Mouse (Mus musculus): ENCODE measurements around the gene Cdkal1.

The Cdkal1 gene

DNA sequence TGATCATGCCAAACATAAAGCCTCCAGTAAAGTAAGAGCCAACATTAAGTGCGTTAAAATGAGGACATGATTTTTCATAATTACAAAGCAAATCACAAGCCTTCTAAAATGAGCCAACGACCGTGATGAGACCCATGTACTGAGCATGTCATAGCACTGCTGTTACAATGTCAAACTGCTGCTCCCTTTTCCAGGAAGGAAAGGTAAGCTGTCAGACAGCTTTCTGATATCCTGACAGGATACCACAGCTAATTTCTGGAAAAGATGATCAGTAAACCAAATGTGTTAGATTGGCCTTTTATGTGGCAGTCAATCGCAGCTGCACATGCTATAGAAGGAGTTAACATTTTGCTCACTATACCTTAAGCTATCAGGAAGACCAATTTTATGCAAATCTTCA lies 44.7 kb downstream of the Cdkal1 start:
- DNase-seq (ENCODE audit: low read depth, low spot score) = no peak

DNA sequence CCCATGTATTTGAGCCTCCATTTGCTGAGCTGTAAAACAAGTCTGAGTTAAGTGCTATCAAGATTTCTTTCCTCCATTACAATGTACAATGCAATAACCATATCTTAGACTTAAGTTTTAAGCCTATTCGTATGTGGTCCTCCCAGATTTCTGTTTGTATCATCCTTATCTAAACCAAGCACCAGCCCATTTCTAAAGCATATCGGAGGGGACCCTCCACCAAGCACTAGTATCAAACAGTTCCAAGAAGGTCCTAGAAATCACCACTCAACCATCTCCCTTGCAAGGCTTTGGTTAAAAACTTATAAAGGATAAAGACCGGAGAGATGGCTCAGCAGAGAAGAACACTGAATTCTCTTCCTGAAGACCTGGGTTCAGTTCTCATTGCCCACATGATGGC lies 47.1 kb downstream of the Cdkal1 start:
- DNase-seq (ENCODE audit: low read depth, low spot score) = no peak

- no peak for DNase-seq (ENCODE audit: low read depth, low spot score)
Observed at GRCm38 (mm10) chr13:29807930-29808329, 47.5 kb downstream of the Cdkal1 start.

GRCm38 (mm10) chr13:29806871-29807270 lies 48.6 kb downstream of the Cdkal1 start:
- no peak for DNase-seq (ENCODE audit: low read depth, low spot score)

GRCm38 (mm10) chr13:29805296-29805695 lies 50.2 kb downstream of the Cdkal1 start:
- DNase-seq (ENCODE audit: low read depth, low spot score) = no peak

- no peak for DNase-seq (ENCODE audit: low read depth, low spot score)
Observed at GRCm38 (mm10) chr13:29804034-29804433, 51.4 kb downstream of the Cdkal1 start.

GRCm38 (mm10) chr13:29802699-29803098 lies 52.8 kb downstream of the Cdkal1 start:
- DNase-seq (ENCODE audit: low read depth, low spot score) = no peak

DNA sequence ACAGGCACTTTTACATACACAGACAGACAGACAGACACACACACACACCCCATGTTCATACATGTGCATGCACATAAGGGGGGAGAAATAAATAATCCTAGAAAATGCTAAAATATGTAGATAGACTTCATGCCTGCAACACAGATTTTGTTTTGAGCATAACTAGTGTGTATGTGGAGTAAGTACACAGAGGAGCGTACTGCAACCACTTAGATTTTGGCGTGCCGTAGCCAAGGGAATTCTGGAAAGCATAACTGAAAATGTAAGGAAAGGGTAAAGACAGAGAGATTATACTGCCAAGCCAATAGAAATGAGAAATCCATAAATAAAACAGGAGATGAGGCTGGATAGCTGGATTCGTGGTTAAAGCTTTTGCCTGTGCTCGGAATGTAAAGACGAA lies 55.4 kb downstream of the Cdkal1 start:
- no peak for DNase-seq (ENCODE audit: low read depth, low spot score)

DNA sequence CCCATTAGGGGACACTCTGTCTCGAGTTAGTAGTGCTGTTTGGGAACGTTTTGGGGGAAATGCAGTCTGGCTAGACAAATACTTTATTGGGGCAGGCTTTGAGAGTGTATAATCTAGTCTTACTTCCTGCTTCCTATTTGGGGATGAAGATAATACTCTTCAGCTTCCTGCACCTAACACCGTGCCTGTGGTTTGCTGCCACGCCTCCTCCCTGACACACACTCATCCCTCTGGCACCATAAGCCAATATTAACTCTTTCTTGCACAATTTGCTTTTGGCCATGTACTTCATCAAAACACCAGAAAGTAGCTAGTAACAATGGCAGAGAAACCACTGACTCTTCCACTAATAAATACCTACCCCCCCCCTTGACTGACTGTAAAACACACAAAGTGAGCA lies 63.4 kb downstream of the Cdkal1 start:
- DNase-seq (ENCODE audit: low read depth, low spot score) = peak; percentile 7

DNA sequence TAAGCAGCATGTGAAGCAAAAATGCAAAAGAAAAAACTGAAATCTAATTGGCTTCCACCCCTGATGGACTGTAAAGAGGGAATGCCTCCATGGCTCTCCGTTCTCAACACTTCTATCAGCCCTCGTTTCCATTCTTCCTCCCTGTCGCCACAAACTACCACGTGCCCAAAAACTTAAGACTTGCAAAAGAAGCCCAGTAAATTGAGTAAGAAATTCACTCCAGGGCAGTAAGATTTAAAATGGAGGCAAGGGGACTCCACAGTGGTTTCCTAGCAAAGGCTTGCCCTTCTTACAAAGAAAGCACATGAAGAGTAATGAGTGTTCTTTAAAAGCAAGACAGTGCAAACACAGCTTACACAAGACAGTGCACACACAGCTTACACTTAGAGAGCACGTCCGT lies 64.0 kb downstream of the Cdkal1 start:
- no peak for DNase-seq (ENCODE audit: low read depth, low spot score)

- no peak for DNase-seq (ENCODE audit: low read depth, low spot score)
Observed at GRCm38 (mm10) chr13:29786984-29787383, 68.5 kb downstream of the Cdkal1 start.

DNA sequence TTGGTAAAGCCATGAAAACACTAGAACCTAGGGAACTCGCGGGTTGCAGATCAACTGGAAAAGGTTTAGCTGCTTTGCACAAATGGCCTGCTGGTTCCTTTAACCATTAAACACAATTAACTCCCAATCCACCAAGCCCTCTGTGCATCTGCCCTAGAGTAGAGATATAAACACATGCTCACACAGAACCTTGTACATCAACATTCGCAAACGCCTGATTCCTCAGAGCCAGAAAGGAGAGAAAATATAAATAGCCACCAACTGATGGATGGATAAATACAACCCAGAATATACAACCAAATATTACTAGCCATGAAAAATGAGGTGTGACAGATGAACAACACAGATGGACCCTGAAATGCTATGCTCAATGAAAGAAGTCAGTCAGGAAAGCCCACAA lies 70.6 kb downstream of the Cdkal1 start:
- DNase-seq (ENCODE audit: low read depth, low spot score) = no peak

- no peak for DNase-seq (ENCODE audit: low read depth, low spot score)
Observed at GRCm38 (mm10) chr13:29781332-29781731, 74.1 kb downstream of the Cdkal1 start.

DNA sequence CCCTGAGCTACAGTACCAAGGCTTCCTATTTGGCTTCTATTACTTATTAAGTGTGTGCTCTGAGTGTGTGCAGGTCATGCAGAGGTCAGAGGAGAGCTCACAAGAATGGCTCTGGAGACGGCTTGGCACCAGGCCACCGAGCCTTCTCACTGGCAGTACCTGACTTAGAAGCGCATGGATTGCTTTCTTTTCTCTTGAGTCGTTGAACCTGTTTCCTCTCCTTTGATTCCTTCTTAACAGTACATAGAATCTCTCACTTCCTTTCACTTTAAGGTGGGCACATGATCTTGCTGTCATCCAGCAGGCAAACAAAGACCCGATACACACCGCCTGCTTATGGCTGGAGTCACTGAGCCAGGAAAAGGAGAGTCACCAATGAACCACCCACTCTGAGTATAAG lies 74.8 kb downstream of the Cdkal1 start:
- peak; percentile 25 for DNase-seq (ENCODE audit: low read depth, low spot score)

- DNase-seq (ENCODE audit: low read depth, low spot score) = no peak
Observed at GRCm38 (mm10) chr13:29779519-29779918, 76.0 kb downstream of the Cdkal1 start.

- no peak for DNase-seq (ENCODE audit: low read depth, low spot score)
Observed at GRCm38 (mm10) chr13:29779116-29779515, 76.4 kb downstream of the Cdkal1 start.

DNA sequence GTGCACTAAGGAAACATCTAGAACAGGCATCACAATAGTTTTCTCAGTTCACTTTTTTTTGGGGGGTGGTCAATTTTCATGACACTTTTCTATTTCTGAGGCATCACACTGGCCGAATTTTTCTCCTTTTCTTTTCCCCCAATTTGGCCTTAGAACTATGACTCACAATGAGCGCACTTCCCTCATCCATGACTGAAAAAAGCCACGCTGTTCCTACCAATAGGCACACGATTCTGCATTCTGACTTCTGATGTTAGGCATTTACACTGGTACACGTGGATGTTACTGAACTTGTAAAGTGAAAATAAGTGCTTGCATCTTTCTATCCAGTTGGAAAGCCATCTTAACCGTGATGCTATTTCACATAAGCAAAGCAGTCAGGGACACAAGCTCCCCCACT lies 77.3 kb downstream of the Cdkal1 start:
- DNase-seq (ENCODE audit: low read depth, low spot score) = no peak

GRCm38 (mm10) chr13:29777225-29777624 lies 78.2 kb downstream of the Cdkal1 start:
- DNase-seq (ENCODE audit: low read depth, low spot score) = no peak

- DNase-seq (ENCODE audit: low read depth, low spot score) = no peak
Observed at GRCm38 (mm10) chr13:29775603-29776230, 79.8 kb downstream of the Cdkal1 start.

DNA sequence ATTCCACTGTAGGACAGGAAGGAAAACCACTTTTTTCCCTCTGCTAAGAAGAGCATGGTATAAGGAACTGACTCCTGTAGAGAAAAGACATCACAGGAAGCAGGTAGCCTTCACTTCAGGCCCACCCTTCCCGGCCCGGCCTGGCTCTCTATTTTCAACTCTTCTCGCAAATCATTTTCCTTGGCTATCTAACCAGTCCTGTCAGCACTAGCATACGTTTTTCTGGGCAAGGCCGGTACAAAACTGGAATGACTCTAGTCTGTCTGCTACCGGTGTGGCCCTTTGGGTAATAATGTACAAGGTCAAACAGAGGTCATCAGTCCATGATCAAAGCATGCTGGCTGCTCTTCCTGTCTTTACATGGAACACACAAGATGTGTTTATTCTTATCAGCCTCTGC lies 81.9 kb downstream of the Cdkal1 start:
- DNase-seq (ENCODE audit: low read depth, low spot score) = no peak

DNA sequence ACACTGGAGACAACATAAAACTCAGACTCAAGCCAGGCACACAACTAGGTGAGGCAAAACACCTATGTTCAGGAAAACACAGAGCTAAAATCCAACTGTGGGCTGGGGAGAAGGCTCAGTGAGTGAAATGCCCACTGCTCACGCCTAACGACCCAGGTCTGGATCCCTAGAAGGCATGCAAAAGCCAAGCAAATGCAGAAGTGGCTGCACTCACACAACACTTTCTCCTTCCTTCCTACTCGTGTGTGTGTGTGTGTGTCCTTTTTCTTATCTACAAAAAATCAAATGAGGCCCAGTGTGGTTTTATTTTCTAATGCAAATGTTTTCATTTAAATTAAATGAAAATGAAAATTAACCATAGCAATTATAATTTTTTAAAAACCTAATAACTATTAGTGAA lies 82.5 kb downstream of the Cdkal1 start:
- no peak for DNase-seq (ENCODE audit: low read depth, low spot score)

- peak; percentile 57 for DNase-seq (ENCODE audit: low read depth, low spot score)
Observed at GRCm38 (mm10) chr13:29769647-29770436, 85.6 kb downstream of the Cdkal1 start.

DNA sequence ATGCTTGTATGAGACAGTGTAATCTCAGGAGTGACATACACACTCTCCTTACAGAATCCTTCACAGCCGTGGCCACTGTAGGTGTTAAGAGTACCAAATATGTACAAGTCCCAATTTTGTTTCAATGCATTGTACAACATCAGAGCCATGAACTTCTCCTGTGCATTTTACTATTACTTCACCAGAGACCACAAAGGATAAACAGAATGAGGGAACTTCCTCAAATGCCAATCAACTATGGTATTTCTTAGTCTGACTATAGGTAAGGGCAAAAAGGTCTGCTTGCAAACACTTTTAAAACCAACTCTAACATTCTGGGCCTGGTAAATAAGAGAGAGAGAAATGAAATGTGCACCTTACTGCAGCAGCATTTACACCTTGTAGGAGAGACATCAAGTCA lies 87.4 kb downstream of the Cdkal1 start:
- no peak for DNase-seq (ENCODE audit: low read depth, low spot score)

All from CD4-positive, CD25-positive, alpha-beta regulatory T cell, adult 2 months (primary cell).